Mouse (Mus musculus): ENCODE measurements at regions not wholly inside any gene's neighbourhood (a gene's known extent, or its start where the extent isn't known, plus 50 kb on each side); places are given as distances from the start of the nearest gene placed in this dataset.

DNA sequence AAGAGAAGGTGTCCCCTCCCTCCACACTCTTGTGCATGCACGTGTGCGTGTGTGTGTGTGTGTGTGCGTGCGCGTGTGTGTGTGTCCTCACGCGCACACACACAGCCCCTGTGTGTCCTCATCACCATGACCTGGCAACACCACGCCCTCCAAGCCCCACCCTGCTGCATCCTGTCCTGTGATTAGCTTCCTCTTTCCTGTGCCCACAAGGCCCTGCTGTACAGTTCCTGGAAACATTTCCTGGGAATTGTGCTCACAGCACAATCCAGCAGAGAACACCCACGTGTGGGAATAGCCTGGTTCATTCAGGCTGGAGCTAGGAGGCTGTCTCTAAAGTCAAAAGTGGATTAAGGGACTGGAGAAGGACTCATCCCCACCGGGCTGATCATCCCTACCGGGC, 95.5 kb downstream of the Cstad start:
- no peak overlapping the region for H3K4me2 ChIP-seq (ENCODE audit: low read length)
- peaks cover 32% of the 10 kb centered on the region for H3K4me1 ChIP-seq (replicated peaks; ENCODE audit: insufficient read depth, low read length)
- no peaks in the 10 kb centered on the region for H3K9me3 ChIP-seq (replicated peaks; ENCODE audit: low read length)
- no peaks in the 10 kb centered on the region for H3K27me3 ChIP-seq (ENCODE audit: insufficient read depth, low read length)
- no peak for TF ChIP-seq CTCF (IDR thresholded peaks at IDR 0.05; ENCODE audit: low read depth)
- ATAC-seq (replicated peaks; ENCODE audit: low FRiP score, low read depth) = no peak
- H3K9ac ChIP-seq (ENCODE audit: low read depth, low read length) = no peak overlapping the region
- peak overlapping the region; percentile 95 for H3K27ac ChIP-seq
- H3K4me3 ChIP-seq (replicated peaks; ENCODE audit: low read depth, low read length) = no peak overlapping the region
- H3K36me3 ChIP-seq (ENCODE audit: insufficient read depth, low read length) = no peaks in the 10 kb centered on the region
- WGBS = 73% methylated on average over 11 of the region's 11 CpGs
- peak; percentile 58 for DNase-seq (ENCODE audit: low spot score)

DNA sequence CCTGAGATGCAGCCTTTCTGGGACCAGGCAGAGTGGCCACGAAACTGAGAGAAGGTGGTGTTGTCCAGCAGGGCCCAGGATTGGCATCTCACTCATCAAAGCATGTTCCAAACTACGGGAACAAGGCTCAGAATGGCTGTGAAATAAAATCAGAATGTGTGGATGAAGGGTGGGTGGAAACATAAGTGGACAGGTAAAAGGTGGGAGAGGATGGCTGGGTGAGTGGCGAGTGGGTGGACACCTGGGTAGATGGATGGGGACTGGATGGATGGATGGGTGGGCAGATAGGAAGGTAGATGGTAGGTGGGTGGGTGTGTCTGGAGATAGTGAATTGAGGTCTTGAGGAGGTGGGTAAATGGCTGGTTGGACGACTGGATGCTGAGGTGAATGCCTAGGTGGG, 93.6 kb downstream of the Cstad start:
- Histone ChIP-seq H3K27ac (no peak overlapping the region), H3K27me3 (ENCODE audit: insufficient read depth, low read length) (no peaks in the 10 kb centered on the region), H3K4me1 (replicated peaks; ENCODE audit: insufficient read depth, low read length) (peaks cover 24% of the 10 kb centered on the region), H3K36me3 (ENCODE audit: insufficient read depth, low read length) (no peaks in the 10 kb centered on the region), H3K4me3 (replicated peaks; ENCODE audit: low read depth, low read length) (no peak overlapping the region), H3K9ac (ENCODE audit: low read depth, low read length) (no peak overlapping the region), H3K9me3 (replicated peaks; ENCODE audit: low read length) (no peaks in the 10 kb centered on the region), H3K4me2 (ENCODE audit: low read length) (no peak overlapping the region)
- no peak for TF ChIP-seq CTCF (IDR thresholded peaks at IDR 0.05; ENCODE audit: low read depth)
- DNase-seq (ENCODE audit: low spot score) (no peak), ATAC-seq (replicated peaks; ENCODE audit: low FRiP score, low read depth) (no peak)
- 82% methylated on average over 4 of the region's 4 CpGs for WGBS

DNA sequence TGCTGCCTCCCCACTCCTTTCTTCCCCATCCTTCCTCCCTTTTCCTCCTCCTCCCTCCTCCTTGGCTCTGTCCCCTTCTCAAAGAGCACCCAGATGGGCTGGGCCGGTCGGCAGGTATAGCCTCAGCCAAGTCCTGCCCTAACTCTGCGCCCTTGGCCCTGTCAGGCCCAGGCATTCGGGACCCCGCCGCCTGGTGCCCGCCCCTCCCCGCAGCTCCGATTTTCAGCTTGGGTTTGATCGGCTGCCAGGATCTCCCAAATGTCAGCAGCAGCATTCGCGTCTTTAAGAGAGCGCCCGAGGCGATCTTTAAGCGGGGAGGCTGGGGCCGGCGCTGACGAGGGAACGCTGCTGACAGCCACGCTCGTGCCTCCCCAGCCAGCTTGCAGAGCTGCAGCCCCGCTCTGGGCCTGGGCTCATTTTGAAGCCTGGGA, 92.3 kb downstream of the Cstad start:
- no peak overlapping the region for H3K4me3 ChIP-seq (replicated peaks; ENCODE audit: low read depth, low read length)

DNA sequence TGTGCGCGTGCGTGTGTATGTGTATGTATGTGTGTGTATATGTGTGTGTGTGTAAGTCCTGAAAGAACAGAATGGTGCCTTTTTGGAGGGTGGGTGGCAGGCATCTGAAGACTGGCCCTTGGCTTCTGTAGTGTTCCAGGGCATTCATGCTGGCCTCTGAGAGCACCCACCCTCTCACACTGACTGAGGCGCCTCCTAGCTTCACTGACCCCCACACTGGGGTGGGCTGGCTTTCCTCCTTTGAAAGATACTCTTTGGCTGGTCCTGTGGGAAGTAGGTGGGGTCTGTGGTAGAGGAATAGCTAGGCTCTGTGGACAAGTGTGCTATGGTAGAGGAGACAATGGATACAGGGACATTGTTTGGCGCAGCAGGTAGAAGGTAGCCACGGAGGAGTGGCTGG, 91.5 kb downstream of the Cstad start:
- Histone ChIP-seq H3K4me1 (replicated peaks; ENCODE audit: insufficient read depth, low read length) (peaks cover 14% of the 10 kb centered on the region), H3K4me2 (ENCODE audit: low read length) (no peak overlapping the region), H3K36me3 (ENCODE audit: insufficient read depth, low read length) (no peaks in the 10 kb centered on the region), H3K9me3 (replicated peaks; ENCODE audit: low read length) (no peaks in the 10 kb centered on the region), H3K9ac (ENCODE audit: low read depth, low read length) (no peak overlapping the region), H3K27me3 (ENCODE audit: insufficient read depth, low read length) (no peaks in the 10 kb centered on the region), H3K27ac (peak overlapping the region; percentile 81), H3K4me3 (replicated peaks; ENCODE audit: low read depth, low read length) (no peak overlapping the region)
- WGBS = 74% methylated on average over 6 of the region's 6 CpGs
- no peak for DNase-seq (ENCODE audit: low spot score)
- no peak for ATAC-seq (replicated peaks; ENCODE audit: low FRiP score, low read depth)
- TF ChIP-seq CTCF (IDR thresholded peaks at IDR 0.05; ENCODE audit: low read depth) = no peak

More for the DNA sequence above, 92.3 kb downstream of the Cstad start:
- 11% methylated on average over 23 of the region's 23 CpGs for WGBS
- ATAC-seq (replicated peaks; ENCODE audit: low FRiP score, low read depth) = no peak
- Histone ChIP-seq H3K36me3 (ENCODE audit: insufficient read depth, low read length) (no peaks in the 10 kb centered on the region), H3K4me2 (ENCODE audit: low read length) (peak overlapping the region; percentile 6; the same call in 1 of the 2 replicates), H3K9me3 (replicated peaks; ENCODE audit: low read length) (no peaks in the 10 kb centered on the region), H3K9ac (ENCODE audit: low read depth, low read length) (peak overlapping the region; percentile 9; the same call in 1 of the 2 replicates), H3K27ac (peak overlapping the region; percentile 81), H3K4me1 (replicated peaks; ENCODE audit: insufficient read depth, low read length) (peaks cover 20% of the 10 kb centered on the region), H3K27me3 (ENCODE audit: insufficient read depth, low read length) (no peaks in the 10 kb centered on the region)
- no peak for TF ChIP-seq CTCF (IDR thresholded peaks at IDR 0.05; ENCODE audit: low read depth)
- peak; percentile 60 for DNase-seq (ENCODE audit: low spot score)

DNA sequence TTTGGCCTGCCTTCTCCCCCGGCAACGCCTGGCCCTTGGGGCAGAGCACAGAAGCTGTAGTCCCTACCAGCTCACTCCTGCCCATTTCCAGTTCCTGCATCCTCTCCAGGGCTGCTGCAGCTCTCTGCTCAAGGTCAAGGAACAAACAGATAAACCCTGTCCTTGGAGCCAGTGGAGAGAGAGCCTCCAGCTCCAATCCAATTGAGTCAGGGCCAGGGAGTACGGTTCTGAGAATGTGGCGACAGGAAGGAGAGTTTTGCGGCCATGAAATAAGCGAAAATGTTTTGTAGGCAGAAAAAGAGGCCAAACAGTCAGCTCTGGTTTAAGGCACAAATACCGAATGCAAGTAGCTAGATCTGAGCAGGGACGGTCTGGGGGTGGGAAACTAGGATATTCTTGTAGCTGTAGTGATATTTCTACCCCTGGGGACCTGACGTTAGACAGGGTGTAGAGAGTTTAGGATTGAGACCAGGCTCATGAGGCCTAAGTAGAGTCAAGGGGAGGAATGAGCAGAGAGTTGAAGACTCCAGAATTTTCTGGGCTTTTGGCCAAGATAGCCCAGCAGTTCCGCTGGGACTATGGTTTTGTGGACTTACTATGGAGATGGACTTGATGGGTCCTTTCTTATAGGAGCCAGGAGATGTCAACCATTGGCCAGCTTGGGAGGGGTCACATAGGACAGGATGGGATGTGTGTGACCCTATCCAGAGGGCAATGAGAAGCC, 90.5 kb downstream of the Cstad start:
- TF ChIP-seq CTCF (IDR thresholded peaks at IDR 0.05; ENCODE audit: low read depth) = no peak
- DNase-seq (ENCODE audit: low spot score) (peak; percentile 82), ATAC-seq (replicated peaks; ENCODE audit: low FRiP score, low read depth) (no peak)
- 40% methylated on average over 10 of the region's 10 CpGs for WGBS
- H3K27ac ChIP-seq = peak overlapping the region; percentile 81
- no peaks in the 10 kb centered on the region for H3K27me3 ChIP-seq (ENCODE audit: insufficient read depth, low read length)
- peaks cover 14% of the 10 kb centered on the region for H3K4me1 ChIP-seq (replicated peaks; ENCODE audit: insufficient read depth, low read length)
- no peak overlapping the region for H3K4me2 ChIP-seq (ENCODE audit: low read length)
- no peak overlapping the region for H3K4me3 ChIP-seq (replicated peaks; ENCODE audit: low read depth, low read length)
- no peak overlapping the region for H3K9ac ChIP-seq (ENCODE audit: low read depth, low read length)
- no peaks in the 10 kb centered on the region for H3K9me3 ChIP-seq (replicated peaks; ENCODE audit: low read length)
- no peaks in the 10 kb centered on the region for H3K36me3 ChIP-seq (ENCODE audit: insufficient read depth, low read length)

DNA sequence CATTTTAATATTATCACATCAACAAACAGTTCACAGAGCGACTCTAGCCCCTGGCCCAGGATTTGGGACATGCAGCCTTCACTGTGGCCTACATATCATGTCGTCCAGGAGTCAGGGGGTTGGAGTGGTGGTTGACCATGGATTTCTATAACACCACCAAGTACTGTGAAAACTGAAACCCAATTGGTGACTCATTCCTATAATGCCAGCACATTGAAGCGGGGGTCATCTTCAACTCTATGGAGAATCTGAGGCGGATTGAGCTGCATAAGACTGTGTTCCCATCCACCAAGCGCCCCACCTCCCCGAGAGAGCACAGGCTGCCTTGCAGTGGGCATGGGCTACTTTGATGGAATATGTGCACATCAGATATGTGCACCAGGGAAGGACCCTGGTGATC, 89.6 kb downstream of the Cstad start:
- ATAC-seq (replicated peaks; ENCODE audit: low FRiP score, low read depth) (no peak), DNase-seq (ENCODE audit: low spot score) (no peak)
- Histone ChIP-seq H3K27me3 (ENCODE audit: insufficient read depth, low read length) (no peaks in the 10 kb centered on the region), H3K36me3 (ENCODE audit: insufficient read depth, low read length) (no peaks in the 10 kb centered on the region), H3K4me1 (replicated peaks; ENCODE audit: insufficient read depth, low read length) (peaks cover 14% of the 10 kb centered on the region), H3K4me3 (replicated peaks; ENCODE audit: low read depth, low read length) (no peak overlapping the region), H3K27ac (peak overlapping the region; percentile 81), H3K9me3 (replicated peaks; ENCODE audit: low read length) (no peaks in the 10 kb centered on the region), H3K4me2 (ENCODE audit: low read length) (no peak overlapping the region), H3K9ac (ENCODE audit: low read depth, low read length) (no peak overlapping the region)
- TF ChIP-seq CTCF (IDR thresholded peaks at IDR 0.05; ENCODE audit: low read depth) = no peak
- 89% methylated on average over 6 of the region's 6 CpGs for WGBS

Measured in kidney, postnatal 0 days (tissue).